Mouse (Mus musculus): ENCODE measurements around the gene Suz12.
A peak's percentile ranks its signal among the peaks of the same experiment; 100 is the strongest.
"Not testable (repeated sequence)": the region's sequence is repeated elsewhere in the genome, so short reads cannot be mapped to it uniquely, and the experiment has no call there.

The Suz12 gene

GRCm38 (mm10) chr11:79991600-79991999, 1.3 kb upstream of the Suz12 start:
- no peak for DNase-seq (ENCODE audit: low read depth, low spot score)

GRCm38 (mm10) chr11:79992035-79992591, 793 bp upstream of the Suz12 start:
- peak; percentile 52 for DNase-seq (ENCODE audit: low read depth, low spot score)

GRCm38 (mm10) chr11:79993356-79994270, 707 bp downstream of the Suz12 start:
- peak; percentile 47 for DNase-seq (ENCODE audit: low read depth, low spot score)

GRCm38 (mm10) chr11:79994271-79994988, 1.5 kb downstream of the Suz12 start:
- peak; percentile 19 for DNase-seq (ENCODE audit: low read depth, low spot score)

GRCm38 (mm10) chr11:80016533-80016932, 23.6 kb downstream of the Suz12 start:
- not testable (repeated sequence) for DNase-seq (ENCODE audit: low read depth, low spot score)

GRCm38 (mm10) chr11:80019792-80020191, 26.9 kb downstream of the Suz12 start:
- no peak for DNase-seq (ENCODE audit: low read depth, low spot score)

GRCm38 (mm10) chr11:80021306-80021705, 28.4 kb downstream of the Suz12 start:
- no peak for DNase-seq (ENCODE audit: low read depth, low spot score)

GRCm38 (mm10) chr11:80037495-80037894, 44.6 kb downstream of the Suz12 start:
- no peak for DNase-seq (ENCODE audit: low read depth, low spot score)

- peak; percentile 42 for DNase-seq (ENCODE audit: low read depth, low spot score)
These were observed 49.9 kb downstream of the Suz12 start for GRCm38 (mm10) chr11:80042615-80043418.

GRCm38 (mm10) chr11:80043419-80043817, 50.5 kb downstream of the Suz12 start:
- DNase-seq (ENCODE audit: low read depth, low spot score): no peak

- no peak for DNase-seq (ENCODE audit: low read depth, low spot score)
These were observed 54.0 kb downstream of the Suz12 start for GRCm38 (mm10) chr11:80046856-80047255.

- DNase-seq (ENCODE audit: low read depth, low spot score): no peak
These were observed 57.2 kb downstream of the Suz12 start for GRCm38 (mm10) chr11:80050088-80050487.

GRCm38 (mm10) chr11:80052456-80052855, 59.5 kb downstream of the Suz12 start:
- no peak for DNase-seq (ENCODE audit: low read depth, low spot score)

GRCm38 (mm10) chr11:80053171-80053570, 60.3 kb downstream of the Suz12 start:
- DNase-seq (ENCODE audit: low read depth, low spot score): no peak

- no peak for DNase-seq (ENCODE audit: low read depth, low spot score)
These were observed 61.8 kb downstream of the Suz12 start for GRCm38 (mm10) chr11:80054659-80055058.

- DNase-seq (ENCODE audit: low read depth, low spot score): no peak
These were observed 63.2 kb downstream of the Suz12 start for GRCm38 (mm10) chr11:80056141-80056540.

- DNase-seq (ENCODE audit: low read depth, low spot score): no peak
These were observed 69.3 kb downstream of the Suz12 start for GRCm38 (mm10) chr11:80062159-80062558.

- DNase-seq (ENCODE audit: low read depth, low spot score): not testable (repeated sequence)
These were observed 73.5 kb downstream of the Suz12 start for GRCm38 (mm10) chr11:80066373-80066772.

- DNase-seq (ENCODE audit: low read depth, low spot score): no peak
These were observed 74.7 kb downstream of the Suz12 start for GRCm38 (mm10) chr11:80067558-80067957.

GRCm38 (mm10) chr11:80069815-80070214, 76.9 kb downstream of the Suz12 start:
- no peak for DNase-seq (ENCODE audit: low read depth, low spot score)

GRCm38 (mm10) chr11:80071039-80071438, 78.1 kb downstream of the Suz12 start:
- DNase-seq (ENCODE audit: low read depth, low spot score): no peak
